Mouse (Mus musculus) CH12F3 (cell line): ENCODE measurements around the gene Il19.

Source experiments
- in situ Hi-C: fragments of 300-500 bp; cut with MboI; formaldehyde crosslinking; loops from 2 replicates; pipeline ENCODE4 v1.14.3; 2020; ENCODE audit warnings: low sequenced_read_pairs

Gene Il19

DNA sequence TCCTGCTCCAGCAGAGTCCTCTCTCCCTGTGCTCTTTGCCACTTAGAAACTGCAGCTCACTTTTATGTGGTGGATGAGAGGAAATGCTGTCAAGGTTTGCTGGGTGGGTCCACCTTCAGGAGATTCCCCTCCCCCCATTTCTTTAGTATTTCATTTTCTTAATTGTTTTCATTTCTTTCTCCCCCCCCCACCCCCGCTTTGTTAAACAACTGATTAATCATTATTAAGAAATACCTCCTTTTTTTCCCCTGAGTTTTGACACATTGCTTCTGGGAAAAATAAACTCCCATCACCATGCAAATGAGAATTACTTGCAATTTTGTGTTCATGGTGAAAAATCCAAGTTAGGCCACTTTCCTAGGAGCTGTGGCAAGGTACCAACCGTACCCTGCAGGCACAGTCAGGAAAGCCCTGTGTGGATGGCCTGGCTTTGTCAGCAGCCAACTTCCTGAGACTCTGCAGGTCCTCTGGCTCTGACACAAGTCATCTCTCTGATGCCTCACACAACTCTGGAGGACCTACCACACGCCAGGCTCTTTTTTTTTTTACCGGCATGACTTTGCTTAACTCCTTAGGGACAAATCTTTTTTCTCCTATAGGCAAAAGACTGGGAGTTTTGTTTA is at the start of gene Il19:
Gene Il19 (minus strand): TSS at position 51 of the 623 bp plus-strand sequence.
- in situ Hi-C loops = no loop called here

GRCm38 (mm10) chr1:130989331-130989730 is 49.4 kb upstream of the Il19 start:
- in situ Hi-C loops = loop anchor here (10.0 kb wide), 1 partner anchor 195 kb away; no protein-coding TSS in a partner anchor

DNA sequence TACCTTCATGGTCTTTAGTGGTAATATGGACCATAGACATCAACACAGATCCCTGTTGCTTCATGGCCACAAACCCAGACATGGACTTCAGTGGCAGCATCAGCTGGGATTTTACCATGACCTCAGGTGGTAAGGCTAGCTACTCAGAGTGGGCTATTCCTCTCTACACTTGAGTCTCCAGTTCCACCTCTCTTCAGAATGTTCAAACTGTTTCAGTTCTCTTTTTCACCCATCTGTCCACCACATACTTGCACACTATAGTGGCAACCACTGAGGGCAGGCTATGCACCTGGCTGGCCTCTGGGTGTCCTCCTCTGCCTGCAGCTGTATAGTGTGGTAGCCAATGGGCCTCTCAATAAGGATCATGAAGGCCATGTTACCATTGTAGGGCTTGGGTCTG is 47.5 kb upstream of the Il19 start:
- in situ Hi-C loops = loop anchor here (10.0 kb wide), 1 partner anchor 193 kb away; no protein-coding TSS in a partner anchor

GRCm38 (mm10) chr1:130987001-130987400 is 47.1 kb upstream of the Il19 start:
- in situ Hi-C loops = loop anchor here (10.0 kb wide), 1 partner anchor 192 kb away; no protein-coding TSS in a partner anchor

DNA sequence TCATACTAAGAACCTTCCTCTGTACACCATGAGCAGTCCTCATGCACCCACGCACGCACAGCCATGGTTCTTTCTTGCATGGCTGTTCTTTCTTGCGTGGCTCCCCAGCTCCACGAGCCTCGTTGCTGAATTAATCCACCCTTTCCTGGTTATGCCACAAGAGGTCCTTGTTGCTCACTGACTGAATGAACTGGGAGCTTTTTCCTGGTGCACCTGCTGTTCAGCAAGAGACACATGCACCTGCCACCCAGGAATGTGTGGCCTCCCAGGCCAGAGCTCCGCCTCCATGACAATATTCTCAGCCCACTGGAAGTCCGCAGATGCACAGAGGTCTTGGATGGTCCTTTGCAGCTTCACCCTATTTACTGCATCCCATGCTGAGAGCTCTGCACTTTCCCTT is 44.5 kb upstream of the Il19 start:
- in situ Hi-C loops = loop anchor here (10.0 kb wide), 1 partner anchor 190 kb away; no protein-coding TSS in a partner anchor

- in situ Hi-C loops = no loop called here
These were observed 39.5 kb upstream of the Il19 start for GRCm38 (mm10) chr1:130979455-130979854.

DNA sequence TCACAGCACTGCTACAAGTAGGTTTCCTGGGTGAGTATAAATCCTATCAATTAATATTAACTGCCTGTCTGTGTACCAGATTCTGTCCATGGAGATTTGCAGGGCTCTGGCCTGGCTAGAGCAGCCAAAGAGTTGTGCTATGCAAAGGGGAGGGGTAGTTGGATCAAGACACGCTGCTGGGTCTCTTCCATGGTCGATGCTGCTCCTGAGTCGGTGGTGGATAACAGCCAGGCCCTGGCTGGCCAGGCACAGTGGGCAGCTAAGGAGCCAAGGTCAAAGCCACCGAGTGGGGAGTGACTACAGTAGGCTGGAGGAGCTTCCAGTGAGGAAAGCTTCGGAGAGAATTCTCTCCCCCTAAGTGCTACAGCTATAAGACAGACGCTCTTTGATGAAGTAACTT is 24.0 kb upstream of the Il19 start:
- in situ Hi-C loops = loop anchor here (25.0 kb wide), 1 partner anchor 277 kb away; no protein-coding TSS in a partner anchor

- in situ Hi-C loops = no loop called here
These were observed 7.0 kb upstream of the Il19 start for GRCm38 (mm10) chr1:130946920-130947319.

DNA sequence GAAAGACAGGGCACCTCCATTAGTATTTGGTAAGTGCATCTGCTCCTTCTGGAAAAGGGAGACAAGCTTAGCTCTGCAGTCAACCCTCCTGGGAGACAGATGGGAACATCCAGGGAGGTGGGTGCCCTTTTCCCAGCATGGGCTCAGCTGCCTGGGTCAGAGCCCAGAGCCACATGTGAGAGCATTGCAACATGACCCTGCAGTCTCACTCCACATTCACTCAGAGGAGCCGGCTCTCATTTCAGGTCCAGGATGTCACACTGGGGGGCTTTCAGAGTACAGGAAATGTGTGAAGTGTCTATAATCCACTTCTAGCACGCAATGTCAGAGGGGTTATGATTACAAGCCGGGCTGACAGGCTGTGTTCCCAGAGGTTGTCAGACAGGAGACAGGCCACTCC is 1.9 kb upstream of the Il19 start:
- in situ Hi-C loops = no loop called here

- in situ Hi-C loops = no loop called here
These were observed 1.7 kb downstream of the Il19 start for GRCm38 (mm10) chr1:130938192-130938591.

DNA sequence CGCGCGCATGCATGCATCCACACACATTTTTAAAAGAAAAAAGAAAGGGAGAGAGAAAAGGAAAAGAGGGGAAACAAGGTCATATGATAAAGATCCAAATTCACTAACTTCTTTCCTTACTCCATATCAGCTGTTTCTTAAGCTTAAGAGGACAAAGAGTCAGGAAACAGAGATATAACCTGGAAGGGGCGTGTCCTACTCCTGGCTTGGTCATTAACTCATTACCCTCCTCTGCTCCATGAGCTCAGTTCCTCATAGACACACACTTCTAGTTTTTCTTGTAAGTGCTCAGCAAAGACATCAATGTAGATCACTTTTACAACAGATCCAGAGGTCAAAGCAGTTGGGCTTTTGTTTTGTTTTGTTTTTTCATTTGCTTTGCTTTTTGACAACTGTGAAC is 2.7 kb downstream of the Il19 start:
- in situ Hi-C loops = no loop called here

DNA sequence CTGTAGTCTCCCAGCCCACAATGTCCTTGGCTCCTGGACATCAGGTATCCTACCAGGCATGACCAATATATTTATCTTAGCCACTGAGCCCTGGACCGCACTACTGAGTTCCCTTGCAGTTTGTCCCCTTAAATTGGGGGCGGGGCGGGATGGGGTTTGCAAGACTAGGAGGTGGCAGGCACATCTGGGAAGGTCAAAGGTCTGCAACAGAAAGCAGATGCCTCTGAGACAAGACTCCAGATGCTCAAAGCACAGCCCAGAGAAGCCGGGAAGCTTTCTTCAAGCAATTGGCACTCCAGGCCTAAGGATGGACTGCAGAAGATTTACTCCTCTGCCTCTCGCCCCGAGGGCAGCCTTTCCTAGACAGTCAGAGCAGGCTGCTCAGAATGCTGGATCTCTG is 3.6 kb downstream of the Il19 start:
- in situ Hi-C loops = no loop called here

DNA sequence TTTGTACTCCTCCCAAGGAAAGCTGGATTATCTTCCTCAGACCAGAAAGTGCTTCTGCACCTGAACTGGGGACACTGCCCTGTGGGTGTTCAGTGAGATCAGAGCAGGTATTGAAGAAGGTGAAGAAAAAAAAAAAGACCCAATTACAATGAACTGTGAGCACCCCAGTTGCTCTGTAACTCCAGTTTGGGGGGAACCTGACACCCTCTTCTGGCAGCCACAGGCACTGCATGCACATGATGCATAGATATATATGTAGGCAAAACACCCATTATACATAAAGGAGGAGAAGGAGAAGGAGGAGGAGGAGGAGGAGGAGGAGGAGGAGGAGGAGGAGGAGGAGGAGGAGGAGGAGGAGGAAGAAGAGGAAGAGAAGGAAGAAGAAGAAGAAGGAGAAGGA is 13.4 kb downstream of the Il19 start:
- in situ Hi-C loops = no loop called here

GRCm38 (mm10) chr1:130918323-130918980 is 21.5 kb downstream of the Il19 start:
- in situ Hi-C loops = no loop called here

DNA sequence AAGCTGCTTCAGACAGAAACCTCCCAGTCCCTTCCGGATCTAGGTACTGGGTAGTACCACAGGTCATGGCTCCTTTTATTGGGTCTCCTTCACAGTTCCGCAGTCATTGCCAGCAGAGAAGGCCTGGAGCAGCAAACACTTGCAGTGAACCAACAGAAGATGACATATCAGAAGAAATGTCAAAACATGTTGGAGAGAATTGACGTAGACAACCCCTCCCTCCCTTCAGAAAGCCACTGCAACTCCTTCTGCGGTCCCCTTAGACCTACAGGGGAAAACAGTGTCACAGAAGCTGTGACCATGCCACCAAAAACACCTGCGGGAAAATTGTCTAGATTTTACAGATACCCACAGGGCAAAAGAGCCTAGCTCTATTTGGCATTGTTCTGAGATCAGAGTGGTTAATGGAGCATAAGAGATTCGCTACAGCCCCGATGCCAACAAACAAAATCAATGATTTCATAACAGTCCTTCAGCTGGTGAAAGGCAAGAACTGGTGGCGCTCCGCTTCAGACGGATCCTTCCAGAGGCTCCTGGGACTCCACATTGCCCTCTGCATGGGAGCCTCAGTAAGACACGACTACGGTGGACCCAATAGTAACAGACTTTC is 28.4 kb downstream of the Il19 start, which contains the start of gene Il20:
Gene Il20 (minus strand): TSS at position 51 of the 610 bp plus-strand sequence.
- in situ Hi-C loops = no loop called here

DNA sequence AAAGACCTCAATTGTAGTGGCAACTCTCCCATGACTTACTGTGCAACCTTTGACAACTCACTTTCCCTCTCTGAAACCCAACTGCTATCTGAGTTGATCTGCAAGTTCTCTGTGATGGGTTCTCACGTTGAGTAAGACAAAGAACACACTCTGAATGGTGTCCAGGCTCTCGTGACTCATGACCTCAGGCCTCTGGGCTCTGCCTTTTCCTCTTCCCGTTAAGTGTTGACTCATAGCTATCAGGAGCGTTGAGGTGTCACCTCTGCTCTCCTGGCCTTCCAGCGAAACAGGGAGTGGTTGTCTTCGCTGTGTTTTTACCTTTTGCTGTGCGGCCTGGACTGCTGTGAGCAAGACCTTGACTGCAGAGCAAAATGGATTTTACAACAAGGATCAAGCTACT is 37.4 kb downstream of the Il19 start:
- in situ Hi-C loops = no loop called here

- in situ Hi-C loops = no loop called here
These were observed 45.4 kb downstream of the Il19 start for GRCm38 (mm10) chr1:130894468-130894867.

GRCm38 (mm10) chr1:130893329-130894040 is 46.4 kb downstream of the Il19 start:
- in situ Hi-C loops = no loop called here

- in situ Hi-C loops = no loop called here
These were observed 47.5 kb downstream of the Il19 start for GRCm38 (mm10) chr1:130892446-130892845.

GRCm38 (mm10) chr1:130887354-130887753 is 52.6 kb downstream of the Il19 start, which contains the start of gene Il24:
Gene Il24, minus strand, starts transcription at chr1:130887454.
- in situ Hi-C loops = no loop called here

DNA sequence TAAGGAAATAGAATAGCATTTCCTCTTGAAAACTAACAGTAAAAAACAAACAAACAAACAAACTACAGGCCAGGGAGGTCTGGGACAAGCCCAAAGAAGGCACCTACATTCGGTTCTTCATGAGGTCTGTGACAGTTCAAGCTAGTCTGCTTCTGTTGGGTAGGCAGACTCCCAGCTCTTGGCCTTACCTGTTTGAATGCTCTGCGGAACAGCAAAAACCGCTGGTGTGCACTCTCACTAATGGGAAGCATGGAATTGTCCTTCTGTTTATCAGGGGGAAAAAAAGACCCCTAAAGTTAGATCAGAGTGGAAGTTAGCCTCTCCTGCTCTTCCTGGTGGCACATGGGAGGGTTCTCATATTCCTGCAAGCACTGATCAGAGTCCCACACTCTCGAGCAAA is 56.8 kb downstream of the Il19 start:
- in situ Hi-C loops = no loop called here
